ENCODE assay signal across 10 mouse cellular contexts in genomic region chr8:61226632-61227031, GRCm38 (mm10). TPM values are rescaled to one million over a fixed set of nuclear protein-coding genes. Genes with fewer than 3 reads are reported as not detected.
DNase-seq lines count a peak whose midpoint lies in the region; ATAC-seq and TF ChIP-seq lines count a peak whose summit lies in the region.
"Had no signal": no experiment of that assay in that cellular context is flagged by ENCODE, and none has a peak within 500 bp of the region (broad histone marks: within the 10 kb centered on the region; RNA-seq: fewer than 3 reads in every experiment).

No protein-coding gene starts in this region.

- no peaks in the 10 kb centered on the region for H3K27me3 ChIP-seq in hindbrain, embryonic 10.5 days (ENCODE audit: insufficient read depth, poor library complexity, severe bottlenecking)
- H3K27me3 ChIP-seq in midbrain, embryonic 13.5 days: no peaks in the 10 kb centered on the region

- H3K4me1 ChIP-seq in embryonic fibroblast, embryonic 13.5 days (ENCODE audit: control insufficient read depth, insufficient read depth, low read length): peaks cover 4% of the 10 kb centered on the region; the same call in 1 of the 2 replicates
- peaks cover 60% of the 10 kb centered on the region for H3K4me1 ChIP-seq in hindbrain, embryonic 10.5 days (replicated peaks)
- H3K4me1 ChIP-seq in midbrain, embryonic 13.5 days (replicated peaks): peaks cover 66% of the 10 kb centered on the region

- no peaks in the 10 kb centered on the region for H3K9me3 ChIP-seq in hindbrain, embryonic 10.5 days
- H3K9me3 ChIP-seq in midbrain, embryonic 13.5 days: no peaks in the 10 kb centered on the region

- H3K36me3 ChIP-seq in hindbrain, embryonic 10.5 days: peaks cover 40% of the 10 kb centered on the region
- no peaks in the 10 kb centered on the region for H3K36me3 ChIP-seq in midbrain, embryonic 13.5 days

- peak overlapping the region; percentile 82 for H3K4me3 ChIP-seq in layer of hippocampus, adult 2 months
- peak overlapping the region; percentile 18; the same call in 1 of the 2 replicates for H3K4me3 ChIP-seq in embryonic fibroblast, embryonic 13.5 days (ENCODE audit: insufficient read depth, low read length)
- H3K4me3 ChIP-seq in hindbrain, embryonic 10.5 days: peak overlapping the region; percentile 85
- H3K4me3 ChIP-seq in midbrain, embryonic 13.5 days (replicated peaks): peak overlapping the region; percentile 92

- no peak for TF ChIP-seq POLR2A in embryonic fibroblast, embryonic 13.5 days (IDR thresholded peaks at IDR 0.05; ENCODE audit: low read depth, low read length)

- ATAC-seq in midbrain, embryonic 13.5 days: no peak

- WGBS in hindbrain, embryonic 10.5 days: 78% methylated on average over 5 of the region's 5 CpGs
- 71% methylated on average over 5 of the region's 5 CpGs for WGBS in midbrain, embryonic 13.5 days

- DNase-seq in layer of hippocampus, adult 2 months (ENCODE audit: low spot score in 2 of 2): no peak
- no peak for DNase-seq in layer of hippocampus, adult 18-20 months (ENCODE audit: low spot score in 2 of 2)
- DNase-seq in hindbrain, embryonic 10.5 days (ENCODE audit: low spot score): no peak
- DNase-seq in thymus, postnatal 0 days (ENCODE audit: low spot score): no peak
- DNase-seq in cerebellum, adult 18-20 months: no peak
- no peak for DNase-seq in cerebellum, postnatal 4 days (ENCODE audit: low spot score in 2 of 2)
- DNase-seq: adrenal gland, postnatal 25 days; gastrocnemius, postnatal 10 days had no signal

- peak overlapping the region; percentile 84 for H3K4me2 ChIP-seq in midbrain, embryonic 13.5 days (replicated peaks)

- TF ChIP-seq CTCF in layer of hippocampus, adult 2 months (conservative IDR thresholded peaks at IDR 0.05): no peak
- no peak for TF ChIP-seq CTCF in embryonic fibroblast, embryonic 13.5 days (IDR thresholded peaks at IDR 0.05; ENCODE audit: borderline replicate concordance, insufficient read depth, low read length)

- peak overlapping the region; percentile 93 for H3K9ac ChIP-seq in midbrain, embryonic 13.5 days (replicated peaks)

- H3K27ac ChIP-seq in layer of hippocampus, adult 2 months: peak overlapping the region; percentile 98; the same call in 1 of the 2 replicates
- H3K27ac ChIP-seq in embryonic fibroblast, embryonic 13.5 days (ENCODE audit: insufficient read depth, low read length): no peak overlapping the region
- H3K27ac ChIP-seq in hindbrain, embryonic 10.5 days: no peak overlapping the region
- H3K27ac ChIP-seq in midbrain, embryonic 13.5 days: no peak overlapping the region

RNA-seq across cellular contexts. Expression of gene Sh3rf1, which starts 3.0 kb away (rescaled TPM):
- total RNA-seq in layer of hippocampus, adult 2 months (2021): 10 to 100 TPM; 66.7 to 67.5 TPM
- total RNA-seq in layer of hippocampus, adult 18-20 months (2021): 10 to 100 TPM; 64.7 to 72.7 TPM
- 10.9 and 20.5 TPM in 2 replicates for polyA plus RNA-seq in embryonic fibroblast, embryonic 13.5 days (2011; ENCODE audit: insufficient read length, low read depth, missing spikeins)
- 17.2 and 20.3 TPM in 2 replicates for polyA plus RNA-seq in hindbrain, embryonic 10.5 days (2016; fragmentation: Nextera tagmentation; extraction: Ambion mirVana)
- polyA plus RNA-seq in midbrain, embryonic 13.5 days (2015; fragmentation: Nextera tagmentation; extraction: Ambion mirVana): 29.3 and 29.8 TPM in 2 replicates
- polyA plus RNA-seq in thymus, postnatal 0 days (2015; fragmentation: Nextera tagmentation; extraction: Ambion mirVana): 6.0 and 6.5 TPM in 2 replicates

Comparison
In these comparisons a context has a peak if more than half of its experiments do, and no peak if none do; other contexts are left out.
1. H3K4me3 ChIP-seq: peak in every context shown above with its lines; median percentile 92 in midbrain, embryonic 13.5 days; 85 in hindbrain, embryonic 10.5 days; 82 in layer of hippocampus, adult 2 months; 18 in embryonic fibroblast, embryonic 13.5 days.